Mouse (Mus musculus) layer of hippocampus, postnatal 14 days (tissue): Measurements from ENCODE around the gene Cwc25. TPM values are rescaled to one million over a fixed set of nuclear protein-coding genes. Genes with fewer than 3 reads are reported as not detected.
A peak's percentile ranks its signal among the peaks of the same experiment; 100 is the strongest.
"Not testable (repeated sequence)": the region's sequence is repeated elsewhere in the genome, so short reads cannot be mapped to it uniquely, and the experiment has no call there.

Experiments used
- DNase-seq, 2 experiments: peaks; one replicate each; pipeline ENCODE4 v3.0.0; 2021 to 2022; ENCODE audit warnings: low spot score in 2 of 2, mixed read lengths in 1 of 2
- total RNA-seq, 2 experiments: library from RNA; stranded (reverse); gene quantifications; 2 replicates each; pipeline ENCODE4 v1.2.3; 2021

Gene Cwc25
- total RNA-seq, 2 experiments from 2014 or later = 21.3 to 21.4 TPM

DNA sequence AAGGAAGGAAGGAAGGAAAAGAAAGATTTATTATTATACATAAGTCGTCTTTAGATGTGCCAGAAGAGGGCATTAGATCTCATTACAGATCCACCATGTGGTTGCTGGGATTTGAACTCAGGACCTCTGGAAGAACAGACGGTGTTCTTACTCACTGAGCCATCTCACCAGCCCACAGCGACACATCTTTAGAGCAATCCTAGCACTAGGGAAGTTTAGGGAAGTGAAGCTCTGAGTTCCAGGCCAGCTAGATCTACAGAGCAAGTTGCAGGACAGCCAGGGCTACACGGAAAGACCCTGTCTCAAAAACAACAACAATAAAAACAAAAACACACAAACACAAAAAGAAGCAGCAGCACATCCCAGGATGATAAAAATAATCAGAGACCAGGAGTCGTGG lies 31.5 kb downstream of the Cwc25 start:
- not testable (repeated sequence) for DNase-seq

DNA sequence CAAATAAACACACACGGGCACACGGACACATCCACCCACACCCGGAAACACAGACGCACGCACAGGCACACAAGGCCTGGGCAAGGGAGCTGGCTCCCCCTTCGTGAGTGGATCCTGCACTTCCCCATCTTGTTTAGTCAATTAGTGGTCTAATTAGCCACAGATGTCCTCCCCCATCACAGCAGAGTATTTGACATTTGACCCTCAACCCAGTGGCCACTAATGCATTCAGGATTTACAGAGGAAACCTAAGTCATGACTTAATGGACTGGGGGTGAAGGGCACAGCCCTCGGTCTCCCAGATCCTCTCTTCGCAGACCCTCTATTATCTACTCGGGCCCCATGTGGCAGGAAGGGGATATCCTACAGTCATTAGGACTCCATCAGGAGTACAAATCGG lies 32.7 kb downstream of the Cwc25 start:
- DNase-seq = no peak

- no peak for DNase-seq
Measured at GRCm38 (mm10) chr11:97728730-97729129, 37.6 kb downstream of the Cwc25 start.

GRCm38 (mm10) chr11:97728311-97728710 lies 38.0 kb downstream of the Cwc25 start:
- DNase-seq = no peak

DNA sequence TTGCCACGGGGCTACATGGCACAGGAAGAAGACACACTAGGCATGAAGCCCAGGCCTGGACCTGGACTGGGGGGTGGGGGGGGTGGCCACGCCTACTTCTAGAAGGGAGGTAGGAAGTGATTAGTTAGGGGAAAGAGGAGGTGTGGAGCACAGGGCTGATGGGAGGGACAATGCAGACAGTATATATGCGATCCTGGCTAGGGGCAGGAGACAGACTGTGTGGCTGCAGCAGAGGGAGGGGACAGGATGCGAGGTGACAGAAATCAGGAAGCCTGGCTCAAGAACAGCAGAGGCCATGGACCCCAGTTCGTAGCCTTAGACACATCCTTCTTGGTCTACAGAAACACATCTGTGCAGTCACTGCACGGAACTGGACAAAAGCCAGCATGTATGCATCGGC lies 42.6 kb downstream of the Cwc25 start:
- no peak for DNase-seq

DNA sequence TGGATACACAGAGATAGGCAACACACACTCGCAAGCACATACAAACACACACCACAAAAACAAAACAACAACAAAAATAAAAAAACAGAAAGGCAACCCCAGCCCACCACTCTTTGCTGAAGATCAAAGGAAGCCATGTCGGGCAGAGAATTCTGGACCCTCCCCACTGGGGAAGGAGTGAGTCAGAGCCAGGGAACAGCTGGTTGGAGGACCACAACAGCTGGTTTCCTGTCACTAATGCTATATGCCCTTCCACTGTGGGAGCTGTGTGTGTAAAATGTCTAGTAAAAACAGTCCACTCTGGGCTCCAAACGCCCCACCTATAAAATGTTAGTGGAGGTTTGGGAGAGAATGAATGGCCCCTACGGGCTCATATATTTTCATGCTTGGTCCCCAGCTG lies 45.0 kb downstream of the Cwc25 start:
- DNase-seq = no peak

DNA sequence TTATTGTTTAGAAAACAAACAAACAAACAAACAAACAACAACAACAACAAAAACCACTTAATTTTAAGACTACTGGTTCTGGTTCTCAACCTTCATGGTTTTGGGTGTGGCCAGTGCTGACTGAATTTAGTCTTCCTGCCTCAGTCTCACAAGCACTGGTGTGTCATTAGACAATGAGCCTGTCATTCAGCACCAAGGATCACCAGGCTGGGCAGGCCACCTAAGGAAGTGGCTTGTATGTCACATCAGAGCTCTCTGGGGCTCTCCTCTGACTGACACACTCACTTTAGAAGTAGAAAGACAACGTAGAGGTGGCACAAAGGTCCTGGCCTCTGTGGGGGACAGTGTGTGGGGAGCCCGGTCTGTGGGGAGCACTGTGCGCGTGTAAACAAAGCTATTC lies 47.3 kb downstream of the Cwc25 start:
- no peak for DNase-seq

DNA sequence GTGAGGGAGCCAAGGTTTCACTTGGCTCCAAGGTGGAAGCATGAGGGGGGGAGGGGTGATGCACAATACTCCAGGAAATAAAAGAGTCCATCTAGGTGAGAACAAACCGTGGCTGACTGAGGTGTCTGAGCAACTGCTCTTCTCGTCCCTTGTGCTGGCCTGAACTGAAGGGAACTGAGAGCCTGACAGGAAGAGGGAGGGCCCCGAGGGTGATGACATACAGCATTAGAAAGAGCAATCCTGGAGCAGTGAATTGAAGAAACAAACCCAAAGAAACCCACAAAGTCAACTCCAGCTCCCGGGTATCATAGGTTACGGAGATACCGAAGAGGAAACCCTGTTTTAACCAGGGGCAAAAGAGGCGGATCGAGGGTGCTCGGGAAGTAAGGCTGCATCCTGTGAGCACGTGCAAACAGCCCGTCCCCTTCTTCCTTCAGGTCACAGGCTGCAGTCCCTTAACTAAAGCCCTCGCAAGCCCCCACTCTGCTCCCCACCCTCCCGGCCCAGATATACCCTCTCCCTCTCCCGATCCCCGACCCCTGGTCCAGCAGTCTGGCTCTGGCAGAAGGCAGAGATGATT lies 48.0 kb downstream of the Cwc25 start:
- no peak for DNase-seq

- DNase-seq = no peak
Measured at GRCm38 (mm10) chr11:97717369-97718280, 48.7 kb downstream of the Cwc25 start.

DNA sequence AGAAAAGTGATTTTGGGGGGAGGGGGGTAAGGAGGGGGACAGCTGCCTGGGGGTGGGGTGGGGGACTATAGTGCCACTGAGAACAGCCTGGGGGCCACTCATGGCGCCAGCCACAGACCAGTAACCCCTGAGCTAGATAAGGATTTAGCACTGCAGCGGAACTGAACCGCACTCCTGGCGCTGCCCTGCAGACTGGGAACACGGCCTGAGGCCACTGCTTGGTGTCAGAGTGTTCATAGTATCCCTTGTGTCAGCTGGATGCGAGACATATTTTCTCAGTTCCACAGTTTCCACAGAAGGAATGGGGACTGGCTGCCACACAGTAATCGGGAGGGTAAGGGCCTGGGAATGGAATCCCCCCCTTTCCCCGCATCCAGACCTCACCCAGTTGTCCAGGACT lies 50.3 kb downstream of the Cwc25 start:
- DNase-seq = no peak

DNA sequence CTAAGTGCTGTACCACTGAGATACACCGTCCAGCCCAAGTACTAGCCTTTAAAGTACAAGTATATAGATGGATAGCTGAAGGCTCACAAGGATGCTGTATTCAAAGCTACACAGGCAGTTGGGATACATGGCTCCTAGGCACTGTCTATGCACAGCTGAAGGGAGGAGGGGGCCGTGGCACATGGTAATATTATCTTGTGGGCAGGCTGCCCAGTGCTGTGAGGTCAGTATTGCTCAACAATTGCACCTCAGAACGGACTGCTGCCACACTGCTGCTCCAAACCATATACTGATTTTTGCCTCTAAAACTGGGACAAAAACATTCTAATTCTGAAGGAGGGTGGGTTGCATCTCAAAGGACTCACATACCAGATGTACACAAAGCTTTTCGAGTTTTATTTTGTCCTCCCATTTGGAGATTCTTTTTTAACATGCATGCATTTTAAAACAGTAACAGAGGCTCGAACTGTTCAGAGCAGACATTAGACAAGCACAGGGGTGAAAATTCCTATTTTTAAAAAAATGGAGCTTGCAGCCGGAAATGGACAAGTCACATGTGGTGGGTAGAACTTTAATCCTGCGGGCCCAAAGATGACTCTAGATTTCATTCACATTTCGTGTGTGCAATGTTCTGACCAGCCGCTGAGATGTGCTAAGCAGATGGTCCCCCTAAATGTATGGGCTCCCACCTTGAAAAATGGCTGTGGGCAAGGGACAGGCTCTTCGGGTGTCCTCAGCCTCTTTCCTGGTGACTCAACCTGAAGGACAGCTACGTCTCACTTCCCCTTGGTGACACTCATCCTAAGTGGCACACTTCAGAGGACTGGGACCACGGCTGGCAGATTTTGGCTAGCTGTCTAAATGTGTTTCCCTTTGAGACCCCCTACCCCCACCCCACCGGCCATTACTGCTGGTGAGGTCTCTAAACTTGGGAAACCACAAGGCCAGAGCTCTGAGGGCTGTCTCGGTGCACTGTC lies 51.3 kb downstream of the Cwc25 start:
- DNase-seq = no peak

- DNase-seq = no peak
Measured at GRCm38 (mm10) chr11:97714356-97714755, 52.0 kb downstream of the Cwc25 start.

DNA sequence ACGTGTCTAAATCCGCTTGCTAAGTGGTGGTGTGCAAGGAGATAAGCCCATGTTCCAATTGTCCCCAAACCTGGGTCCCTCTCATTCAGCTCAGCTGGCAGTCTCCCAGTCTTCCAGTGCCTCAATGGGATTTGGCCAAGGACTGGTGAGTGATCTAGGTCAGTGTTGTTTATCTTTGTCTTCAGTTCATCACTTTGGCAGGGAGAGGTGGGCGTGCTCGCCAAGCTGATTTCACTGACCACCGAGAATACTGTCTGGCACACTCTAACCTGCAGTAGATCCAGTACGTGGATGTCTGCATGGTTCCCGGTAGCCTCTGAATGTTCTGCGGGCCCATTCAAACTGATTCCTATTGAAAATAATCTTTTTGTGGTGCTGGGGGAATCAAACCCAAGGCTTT lies 52.5 kb downstream of the Cwc25 start:
- DNase-seq = no peak

GRCm38 (mm10) chr11:97712286-97712685 lies 54.1 kb downstream of the Cwc25 start:
- no peak for DNase-seq

GRCm38 (mm10) chr11:97711200-97711900 lies 55.0 kb downstream of the Cwc25 start:
- DNase-seq = no peak

GRCm38 (mm10) chr11:97710067-97710466 lies 56.3 kb downstream of the Cwc25 start:
- not testable (repeated sequence) for DNase-seq

GRCm38 (mm10) chr11:97703039-97703826 lies 63.1 kb downstream of the Cwc25 start, which contains the start of gene Psmb3:
TSS of gene Psmb3 (plus strand) at chr11:97703399.
- DNase-seq = peak; percentile 99 to 100

- peak; percentile 94 to 96 for DNase-seq
Measured at GRCm38 (mm10) chr11:97702393-97702745, 64.0 kb downstream of the Cwc25 start.

DNA sequence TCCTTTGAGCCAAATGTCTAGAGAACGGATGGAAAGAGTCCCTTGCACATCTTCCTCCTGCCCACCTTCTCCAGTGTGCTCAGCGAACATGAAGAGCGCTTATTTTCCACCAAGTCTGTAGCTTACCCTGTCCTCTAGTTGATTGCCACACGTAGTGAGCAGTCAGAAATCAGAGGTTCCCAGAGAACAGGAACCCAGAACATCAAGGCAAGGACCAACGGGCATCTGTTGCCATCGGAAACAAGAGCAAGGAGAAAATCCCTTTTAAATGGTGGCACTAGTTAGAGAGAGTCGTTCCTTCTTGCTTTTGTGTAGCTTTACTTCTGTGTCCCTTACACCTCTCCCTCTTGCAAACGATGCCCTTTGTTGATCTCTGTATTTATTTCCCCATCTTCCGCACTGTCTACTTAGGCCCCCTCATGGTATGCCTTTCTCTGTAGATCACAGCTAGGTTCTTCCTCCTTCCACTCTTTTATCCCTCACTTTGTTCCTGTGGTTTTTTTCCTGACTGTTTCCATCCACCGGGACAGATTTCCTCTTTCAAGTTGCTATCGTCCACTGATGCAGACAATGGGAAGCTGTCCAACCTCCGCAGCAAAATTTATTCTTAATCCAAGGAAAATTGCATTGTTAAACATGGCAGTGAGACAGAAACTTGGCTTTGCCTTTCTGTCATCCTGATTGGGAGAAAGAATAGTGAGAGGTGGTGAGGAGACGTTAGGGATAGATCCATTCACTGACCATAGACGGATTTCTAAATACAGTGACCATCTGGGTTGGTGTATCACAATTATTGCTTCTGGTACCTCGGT lies 64.6 kb downstream of the Cwc25 start:
- peak in 1 of 2 experiments; percentile 56 for DNase-seq
